In the genomic region with DNA sequence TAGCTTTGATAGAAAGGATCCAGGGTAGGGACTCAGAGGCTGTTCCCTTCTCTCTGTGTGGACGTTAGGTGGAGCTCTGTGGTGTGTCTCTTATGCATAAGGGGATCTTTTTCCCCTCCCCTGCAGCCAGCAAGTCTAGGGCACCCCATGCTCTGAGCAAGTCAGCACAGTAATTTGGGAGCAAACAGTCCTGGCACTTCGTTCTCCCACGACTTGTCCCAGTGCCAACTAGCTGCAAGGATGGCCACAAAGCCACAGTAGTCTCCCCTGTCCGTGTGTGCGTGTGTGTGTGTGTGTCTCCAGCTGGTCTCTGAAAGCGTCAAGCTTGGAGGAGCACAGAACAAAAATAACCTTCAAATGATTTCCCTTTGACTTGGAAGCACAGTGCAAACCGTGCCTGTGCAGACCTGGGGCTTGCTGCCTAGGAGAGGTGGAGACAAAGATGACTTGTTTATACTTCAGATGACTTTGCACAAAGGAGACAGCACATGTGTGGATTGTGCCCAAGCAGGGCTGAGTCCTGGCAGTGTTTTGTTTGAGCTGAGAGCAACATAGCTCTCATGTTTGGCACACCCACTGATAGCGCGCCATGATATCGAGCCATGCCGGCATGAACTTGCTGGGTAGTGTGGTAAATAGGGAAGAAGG, we compare ENCODE assay signal across 8 mouse cellular contexts. TPM values are rescaled to one million over a fixed set of nuclear protein-coding genes. Genes with fewer than 3 reads are reported as not detected.
DNase-seq lines count a peak whose midpoint lies in the region; ATAC-seq and TF ChIP-seq lines count a peak whose summit lies in the region.

No protein-coding gene starts in this region.

- H3K36me3 ChIP-seq in embryonic facial prominence, embryonic 15.5 days, result no peaks in the 10 kb centered on the region
- H3K36me3 ChIP-seq in stomach, postnatal 0 days (ENCODE audit: control insufficient read depth, insufficient read depth, low read length), result no peaks in the 10 kb centered on the region

- H3K9me3 ChIP-seq in embryonic facial prominence, embryonic 15.5 days (replicated peaks), result no peaks in the 10 kb centered on the region
- no peaks in the 10 kb centered on the region for H3K9me3 ChIP-seq in stomach, postnatal 0 days (ENCODE audit: control insufficient read depth, low read length)

- no peak overlapping the region for H3K9ac ChIP-seq in embryonic facial prominence, embryonic 15.5 days
- H3K9ac ChIP-seq in stomach, postnatal 0 days (ENCODE audit: low read length), result no peak overlapping the region

- TF ChIP-seq CTCF in stomach, postnatal 0 days (IDR thresholded peaks at IDR 0.05; ENCODE audit: low read depth), result peak; percentile 39; the same call in 1 of the 2 replicates

- WGBS in embryonic facial prominence, embryonic 15.5 days, result 44% methylated on average over 11 of the region's 11 CpGs
- 30% methylated on average over 11 of the region's 11 CpGs for WGBS in stomach, postnatal 0 days

- peaks cover 14% of the 10 kb centered on the region for H3K4me1 ChIP-seq in embryonic facial prominence, embryonic 15.5 days
- H3K4me1 ChIP-seq in stomach, postnatal 0 days (replicated peaks; ENCODE audit: control insufficient read depth, insufficient read depth), result peaks cover 6% of the 10 kb centered on the region; the same call in 1 of the 2 replicates

- peak; percentile 69 for DNase-seq in retina, postnatal 1 day
- DNase-seq in retina, embryonic 14.5 days (ENCODE audit: low spot score), result no peak
- peak; percentile 67 to 70 for DNase-seq in heart, postnatal 10 days
- DNase-seq in kidney, postnatal 36 days, result peak; percentile 73 to 83
- DNase-seq in lung, postnatal 14 days, result peak; percentile 47
- peak; percentile 55 for DNase-seq in stomach, postnatal 0 days (ENCODE audit: low spot score)
- DNase-seq in spleen, postnatal 4 days (ENCODE audit: low spot score in 2 of 2), result no peak

- peak; percentile 57 for ATAC-seq in embryonic facial prominence, embryonic 15.5 days (ENCODE audit: insufficient number of reproducible peaks, low FRiP score, low TSS enrichment, low read depth)
- ATAC-seq in stomach, postnatal 0 days (ENCODE audit: low FRiP score, low TSS enrichment), result peak; percentile 85

- no peak overlapping the region for H3K4me3 ChIP-seq in embryonic facial prominence, embryonic 15.5 days (replicated peaks)
- no peak overlapping the region for H3K4me3 ChIP-seq in stomach, postnatal 0 days (ENCODE audit: low read depth, low read length)

- H3K4me2 ChIP-seq in embryonic facial prominence, embryonic 15.5 days (replicated peaks), result peak overlapping the region; percentile 10; the same call in 1 of the 2 replicates
- peak overlapping the region; percentile 14; the same call in 1 of the 2 replicates for H3K4me2 ChIP-seq in stomach, postnatal 0 days (replicated peaks; ENCODE audit: low read depth)

- no peak for TF ChIP-seq EP300 in stomach, postnatal 0 days (optimal IDR thresholded peaks at IDR 0.05)

- H3K27ac ChIP-seq in embryonic facial prominence, embryonic 15.5 days (replicated peaks), result peak overlapping the region; percentile 40
- peak overlapping the region; percentile 40; the same call in 1 of the 2 replicates for H3K27ac ChIP-seq in stomach, postnatal 0 days (replicated peaks)

- H3K27me3 ChIP-seq in embryonic facial prominence, embryonic 15.5 days, result no peaks in the 10 kb centered on the region
- H3K27me3 ChIP-seq in stomach, postnatal 0 days (ENCODE audit: control insufficient read depth, insufficient read depth, low read length), result no peaks in the 10 kb centered on the region

- intact Hi-C loops in heart, postnatal 10 days (cut with DNase I), result no loop called here

RNA-seq across cellular contexts. Expression of gene Slc13a4, which starts 19.7 kb away (rescaled TPM):
- polyA plus RNA-seq in embryonic facial prominence, embryonic 15.5 days (2015; fragmentation: Nextera tagmentation; extraction: Ambion mirVana), result 0.21 and 0.47 TPM in 2 replicates
- under 1 TPM; 0.12 TPM for total RNA-seq in heart, postnatal 10 days (2021)
- 0.12 and 0.21 TPM in 2 replicates for polyA plus RNA-seq in stomach, postnatal 0 days (2015; fragmentation: Nextera tagmentation; extraction: Ambion mirVana)

RNA-seq across cellular contexts. Expression of gene Fam180a, which starts 37.7 kb away (rescaled TPM):
- polyA plus RNA-seq in embryonic facial prominence, embryonic 15.5 days (2015; fragmentation: Nextera tagmentation; extraction: Ambion mirVana), result 1.6 and 2.9 TPM in 2 replicates
- 1 to 10 TPM in 1 of 2 experiments, under 1 TPM in 1; 0.74 to 1.3 TPM for total RNA-seq in heart, postnatal 10 days (2021)
- 0.97 and 1.6 TPM in 2 replicates for polyA plus RNA-seq in stomach, postnatal 0 days (2015; fragmentation: Nextera tagmentation; extraction: Ambion mirVana)

Comparison
In these comparisons a context has a peak if more than half of its experiments do, and no peak if none do; other contexts are left out.
1. DNase-seq: peak in retina, postnatal 1 day (single experiment), heart, postnatal 10 days (2 of 2), kidney, postnatal 36 days (2 of 2), lung, postnatal 14 days (single experiment) and stomach, postnatal 0 days (single experiment); none in retina, embryonic 14.5 days (single experiment) and spleen, postnatal 4 days (0 of 2).